Mouse (Mus musculus) forebrain, embryonic 11.5 days (tissue): ENCODE results near the gene Tbx5. TPM values are rescaled to one million over a fixed set of nuclear protein-coding genes. Genes with fewer than 3 reads are reported as not detected.

ENCODE experiments used
- ATAC-seq: fragments of 200-750 bp; cut with Nextera tagmentation; replicated peaks from 2 replicates; pipeline ENCODE4 v1.8.0; 2017; ENCODE audit warnings: moderate TSS enrichment; ENCODE audit not compliant: low FRiP score
- DNase-seq: peaks from one replicate; pipeline ENCODE4 v3.0.0-alpha.2; 2017; ENCODE audit warnings: low spot score
- H3K27ac ChIP-seq: fragments of 300-500 bp; sonication (generic); 2 replicates; pipeline ENCODE4 v1.5.1; 2014; ENCODE audit warnings: low read depth, low read length
- H3K27me3 ChIP-seq: fragments of 300-500 bp; sonication (generic); 2 replicates; pipeline ENCODE4 v1.6.1; 2014; ENCODE audit warnings: mild to moderate bottlenecking, low read length, mixed read lengths; ENCODE audit not compliant: control insufficient read depth, insufficient read depth
- H3K36me3 ChIP-seq: fragments of 300-500 bp; sonication (generic); 2 replicates; pipeline ENCODE4 v1.6.1; 2014; ENCODE audit warnings: mild to moderate bottlenecking, low read length, moderate library complexity, mixed read lengths; ENCODE audit not compliant: control insufficient read depth, insufficient read depth
- H3K4me1 ChIP-seq: fragments of 300-500 bp; sonication (generic); replicated peaks from 2 replicates; pipeline ENCODE4 v1.6.1; 2014; ENCODE audit warnings: low read length, mixed read lengths; ENCODE audit not compliant: control insufficient read depth, insufficient read depth
- H3K4me2 ChIP-seq: fragments of 300-500 bp; sonication (generic); 2 replicates; pipeline ENCODE4 v1.6.1; 2014; ENCODE audit warnings: low read depth, mild to moderate bottlenecking, low read length, moderate library complexity, mixed read lengths; ENCODE audit not compliant: severe bottlenecking
- H3K4me3 ChIP-seq: fragments of 300-500 bp; sonication (generic); 2 replicates; pipeline ENCODE4 v1.5.1; 2014; ENCODE audit warnings: low read depth, low read length
- H3K9ac ChIP-seq: fragments of 300-500 bp; sonication (generic); 2 replicates; pipeline ENCODE4 v1.6.1; 2014; ENCODE audit warnings: low read length
- H3K9me3 ChIP-seq: fragments of 300-500 bp; sonication (generic); 2 replicates; pipeline ENCODE4 v1.6.1; 2016; ENCODE audit warnings: low read length, mixed read lengths; ENCODE audit not compliant: control insufficient read depth
- WGBS: fragments of 180-500 bp; shearing (Covaris S2); extraction: QIAGEN DNeasy Blood & Tissue Kit; methylation state at CpG from one replicate; pipeline ENCODE4 v1.1.7; 2014; 5-methylcytosine and 5-hydroxymethylcytosine counted together
- polyA plus RNA-seq: library from polyadenylated mRNA; unstranded; fragments of >200 nt; fragmentation: Nextera tagmentation; extraction: Ambion mirVana; gene quantifications from 2 replicates; pipeline ENCODE4 v1.2.1, GENCODE M21; 2014

Tbx5 gene
- polyA plus RNA-seq, 1 experiment from 2014 or later: not detected

- Histone ChIP-seq H3K4me1 (no peaks in the 10 kb centered on the region), H3K27ac (no peak overlapping the region), H3K36me3 (no peaks in the 10 kb centered on the region), H3K4me3 (no peak overlapping the region), H3K9ac (no peak overlapping the region), H3K27me3 (peaks cover 94% of the 10 kb centered on the region), H3K9me3 (no peaks in the 10 kb centered on the region), H3K4me2 (no peak overlapping the region)
- 3% methylated on average over 3 of the region's 3 CpGs for WGBS
- ATAC-seq (no peak), DNase-seq (no peak)
Measured at GRCm38 (mm10) chr5:119837861-119838260, 5.4 kb downstream of the Tbx5 start.

GRCm38 (mm10) chr5:119838441-119838840 lies 6.0 kb downstream of the Tbx5 start:
- peaks cover 94% of the 10 kb centered on the region for H3K27me3 ChIP-seq
- WGBS: 0% methylated on average over 7 of the region's 7 CpGs
- no peak overlapping the region for H3K4me3 ChIP-seq
- DNase-seq (no peak), ATAC-seq (no peak)
- no peak overlapping the region for H3K4me2 ChIP-seq
- no peaks in the 10 kb centered on the region for H3K4me1 ChIP-seq
- no peaks in the 10 kb centered on the region for H3K36me3 ChIP-seq
- H3K27ac ChIP-seq: no peak overlapping the region
- no peak overlapping the region for H3K9ac ChIP-seq
- H3K9me3 ChIP-seq: no peaks in the 10 kb centered on the region

GRCm38 (mm10) chr5:119839156-119839555 lies 6.7 kb downstream of the Tbx5 start:
- H3K4me2 ChIP-seq: no peak overlapping the region
- H3K27ac ChIP-seq: no peak overlapping the region
- no peak overlapping the region for H3K9ac ChIP-seq
- H3K4me1 ChIP-seq: no peaks in the 10 kb centered on the region
- no peak for DNase-seq
- H3K9me3 ChIP-seq: no peaks in the 10 kb centered on the region
- no peak overlapping the region for H3K4me3 ChIP-seq
- no peaks in the 10 kb centered on the region for H3K36me3 ChIP-seq
- under 1% methylated on average over 16 of the region's 16 CpGs for WGBS
- no peak for ATAC-seq
- H3K27me3 ChIP-seq: peaks cover 94% of the 10 kb centered on the region

GRCm38 (mm10) chr5:119839616-119840368 lies 7.3 kb downstream of the Tbx5 start:
- Histone ChIP-seq H3K9me3 (no peaks in the 10 kb centered on the region), H3K4me3 (no peak overlapping the region), H3K9ac (no peak overlapping the region), H3K4me1 (no peaks in the 10 kb centered on the region), H3K27me3 (peaks cover 94% of the 10 kb centered on the region), H3K27ac (no peak overlapping the region), H3K4me2 (no peak overlapping the region), H3K36me3 (no peaks in the 10 kb centered on the region)
- DNase-seq (no peak), ATAC-seq (no peak)
- WGBS: under 1% methylated on average over 34 of the region's 34 CpGs

GRCm38 (mm10) chr5:119840404-119840803 lies 7.9 kb downstream of the Tbx5 start:
- Histone ChIP-seq H3K9me3 (no peaks in the 10 kb centered on the region), H3K4me1 (no peaks in the 10 kb centered on the region), H3K27ac (no peak overlapping the region), H3K27me3 (peaks cover 91% of the 10 kb centered on the region), H3K4me2 (no peak overlapping the region), H3K9ac (no peak overlapping the region), H3K36me3 (no peaks in the 10 kb centered on the region), H3K4me3 (no peak overlapping the region)
- no peak for ATAC-seq
- 0% methylated on average over 7 of the region's 7 CpGs for WGBS
- DNase-seq: no peak

- H3K9ac ChIP-seq: no peak overlapping the region
- no peak for DNase-seq
- no peak overlapping the region for H3K27ac ChIP-seq
- ATAC-seq: no peak
- H3K36me3 ChIP-seq: no peaks in the 10 kb centered on the region
- no peaks in the 10 kb centered on the region for H3K4me1 ChIP-seq
- no peaks in the 10 kb centered on the region for H3K9me3 ChIP-seq
- H3K27me3 ChIP-seq: peaks cover 83% of the 10 kb centered on the region
- no peak overlapping the region for H3K4me3 ChIP-seq
- no peak overlapping the region for H3K4me2 ChIP-seq
- WGBS: under 1% methylated on average over 26 of the region's 26 CpGs
Measured at GRCm38 (mm10) chr5:119841634-119842420, 9.4 kb downstream of the Tbx5 start.

GRCm38 (mm10) chr5:119842701-119843393 lies 10.4 kb downstream of the Tbx5 start:
- 6% methylated on average over 4 of the region's 4 CpGs for WGBS
- no peaks in the 10 kb centered on the region for H3K9me3 ChIP-seq
- H3K4me2 ChIP-seq: no peak overlapping the region
- H3K27ac ChIP-seq: no peak overlapping the region
- no peak overlapping the region for H3K9ac ChIP-seq
- DNase-seq (no peak), ATAC-seq (no peak)
- no peaks in the 10 kb centered on the region for H3K36me3 ChIP-seq
- H3K4me1 ChIP-seq: no peaks in the 10 kb centered on the region
- H3K4me3 ChIP-seq: no peak overlapping the region
- peaks cover 74% of the 10 kb centered on the region for H3K27me3 ChIP-seq

GRCm38 (mm10) chr5:119843394-119843777 lies 10.9 kb downstream of the Tbx5 start:
- no peak overlapping the region for H3K9ac ChIP-seq
- no peak overlapping the region for H3K27ac ChIP-seq
- H3K9me3 ChIP-seq: no peaks in the 10 kb centered on the region
- ATAC-seq: no peak
- no peak overlapping the region for H3K4me2 ChIP-seq
- peaks cover 69% of the 10 kb centered on the region for H3K27me3 ChIP-seq
- H3K4me3 ChIP-seq: no peak overlapping the region
- under 1% methylated on average over 8 of the region's 8 CpGs for WGBS
- no peaks in the 10 kb centered on the region for H3K4me1 ChIP-seq
- DNase-seq: no peak
- H3K36me3 ChIP-seq: no peaks in the 10 kb centered on the region
